Mouse (Mus musculus) small intestine, adult 2 months (tissue): ENCODE results near the gene Selenof. TPM values are rescaled to one million over a fixed set of nuclear protein-coding genes. Genes with fewer than 3 reads are reported as not detected.

Source experiments
- H3K27ac ChIP-seq: fragments of 200-500 bp; 2 replicates; pipeline ENCODE4 v1.5.1; 2012; ENCODE audit warnings: low read depth, low read length, control low read depth, inconsistent platforms; ENCODE audit not compliant: insufficient read depth
- H3K27me3 ChIP-seq: fragments of 200-500 bp; 2 replicates; pipeline ENCODE4 v1.6.1; 2012; ENCODE audit warnings: mild to moderate bottlenecking, moderate library complexity, low read length, inconsistent platforms; ENCODE audit not compliant: control insufficient read depth, insufficient read depth
- H3K36me3 ChIP-seq: fragments of 200-500 bp; 2 replicates; pipeline ENCODE4 v1.6.1; 2012; ENCODE audit warnings: mild to moderate bottlenecking, low read length, control low read depth, inconsistent platforms; ENCODE audit not compliant: control insufficient read depth, insufficient read depth
- H3K4me1 ChIP-seq: fragments of 200-500 bp; 2 replicates; pipeline ENCODE4 v1.6.1; 2012; ENCODE audit warnings: low read length, inconsistent platforms, mixed read lengths; ENCODE audit not compliant: control insufficient read depth, insufficient read depth, insufficient read length
- H3K4me3 ChIP-seq: fragments of 200-500 bp; 2 replicates; pipeline ENCODE4 v1.5.1; 2012; ENCODE audit warnings: low read depth, mild to moderate bottlenecking, control low read depth, inconsistent platforms, low read length, moderate library complexity
- CTCF ChIP-seq: fragments of 200-500 bp; IDR thresholded peaks from 2 replicates; pipeline ENCODE4 v1.5.1; 2012; ENCODE audit warnings: low read depth, mild to moderate bottlenecking, control low read depth, inconsistent platforms, low read length, moderate library complexity, mixed read lengths; ENCODE audit not compliant: insufficient replicate concordance, insufficient read length; ENCODE audit errors: extremely low read depth
- POLR2A ChIP-seq: fragments of 200-500 bp; IDR thresholded peaks from 2 replicates; pipeline ENCODE4 v1.6.1; 2012; ENCODE audit warnings: low read depth, mild to moderate bottlenecking, control low read depth, inconsistent platforms, low read length, moderate library complexity
- WGBS: fragments of 180-500 bp; shearing (Covaris S2); methylation state at CpG from one replicate; pipeline ENCODE4 v1.1.7; 2018; 5-methylcytosine and 5-hydroxymethylcytosine counted together
- polyA plus RNA-seq: library from polyadenylated mRNA; depleted of rRNA; stranded (reverse); fragments of >200 nt; gene quantifications from 2 replicates; pipeline ENCODE4 v1.2.3, GENCODE M21; 2012

Selenof gene
- polyA plus RNA-seq, 1 experiment: 74.2 TPM

GRCm38 (mm10) chr3:144563916-144564315 is 6.2 kb upstream of the Selenof start:
- H3K27me3 ChIP-seq: no peaks in the 10 kb centered on the region
- TF ChIP-seq CTCF (no peak), POLR2A (no peak)
- no peaks in the 10 kb centered on the region for H3K36me3 ChIP-seq
- H3K27ac ChIP-seq: no peak overlapping the region
- WGBS: 86% methylated on average over 7 of the region's 7 CpGs
- H3K4me3 ChIP-seq: no peak overlapping the region
- H3K4me1 ChIP-seq: no peaks in the 10 kb centered on the region

GRCm38 (mm10) chr3:144565212-144565611 is 4.9 kb upstream of the Selenof start:
- Histone ChIP-seq H3K4me1 (no peaks in the 10 kb centered on the region), H3K36me3 (no peaks in the 10 kb centered on the region), H3K4me3 (no peak overlapping the region), H3K27me3 (no peaks in the 10 kb centered on the region), H3K27ac (no peak overlapping the region)
- WGBS: 87% methylated on average over 7 of the region's 7 CpGs
- no peak for TF ChIP-seq POLR2A

GRCm38 (mm10) chr3:144568861-144569361 is 1.2 kb upstream of the Selenof start:
- Histone ChIP-seq H3K27me3 (no peaks in the 10 kb centered on the region), H3K36me3 (peaks cover 4% of the 10 kb centered on the region; the same call in 1 of the 2 replicates), H3K4me1 (peaks cover 9% of the 10 kb centered on the region; the same call in 1 of the 2 replicates), H3K4me3 (peak overlapping the region; percentile 87), H3K27ac (no peak overlapping the region)
- under 1% methylated on average over 21 of the region's 21 CpGs for WGBS
- no peak for TF ChIP-seq POLR2A
- TF ChIP-seq CTCF: no peak

DNA sequence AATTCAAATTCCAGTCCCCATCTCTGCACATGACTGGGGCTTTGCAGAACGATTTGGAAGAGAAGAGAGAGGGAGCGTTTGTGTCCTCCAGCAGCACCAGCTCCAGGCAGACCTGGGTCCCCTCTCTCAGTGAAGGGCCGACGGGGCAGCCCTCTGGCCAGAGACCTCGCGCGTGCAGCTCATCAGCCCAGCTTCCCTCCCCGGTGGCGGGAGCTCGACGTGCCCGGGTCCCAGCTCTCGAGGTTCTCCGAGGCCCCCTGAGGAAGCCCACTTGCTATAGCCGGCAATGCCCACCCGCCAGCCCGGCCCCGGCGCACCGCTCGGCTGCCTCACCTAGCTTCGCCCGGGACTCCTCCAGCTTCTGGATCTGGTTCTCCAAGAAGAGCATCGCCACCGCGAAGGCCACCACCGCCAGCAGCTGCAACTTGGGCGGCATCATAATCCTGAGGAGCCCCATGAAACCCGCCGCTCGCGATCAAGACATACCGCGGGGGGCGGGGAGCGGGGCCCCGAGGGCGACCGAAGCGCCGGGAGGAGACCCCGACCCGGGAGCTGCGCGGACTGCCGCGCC is 618 bp upstream of the Selenof start:
- Histone ChIP-seq H3K27me3 (no peaks in the 10 kb centered on the region), H3K36me3 (peaks cover 5% of the 10 kb centered on the region; the same call in 1 of the 2 replicates), H3K27ac (no peak overlapping the region), H3K4me1 (peaks cover 10% of the 10 kb centered on the region; the same call in 1 of the 2 replicates), H3K4me3 (peak overlapping the region; percentile 87)
- WGBS: under 1% methylated on average over 47 of the region's 47 CpGs
- TF ChIP-seq CTCF (no peak), POLR2A (no peak)

DNA sequence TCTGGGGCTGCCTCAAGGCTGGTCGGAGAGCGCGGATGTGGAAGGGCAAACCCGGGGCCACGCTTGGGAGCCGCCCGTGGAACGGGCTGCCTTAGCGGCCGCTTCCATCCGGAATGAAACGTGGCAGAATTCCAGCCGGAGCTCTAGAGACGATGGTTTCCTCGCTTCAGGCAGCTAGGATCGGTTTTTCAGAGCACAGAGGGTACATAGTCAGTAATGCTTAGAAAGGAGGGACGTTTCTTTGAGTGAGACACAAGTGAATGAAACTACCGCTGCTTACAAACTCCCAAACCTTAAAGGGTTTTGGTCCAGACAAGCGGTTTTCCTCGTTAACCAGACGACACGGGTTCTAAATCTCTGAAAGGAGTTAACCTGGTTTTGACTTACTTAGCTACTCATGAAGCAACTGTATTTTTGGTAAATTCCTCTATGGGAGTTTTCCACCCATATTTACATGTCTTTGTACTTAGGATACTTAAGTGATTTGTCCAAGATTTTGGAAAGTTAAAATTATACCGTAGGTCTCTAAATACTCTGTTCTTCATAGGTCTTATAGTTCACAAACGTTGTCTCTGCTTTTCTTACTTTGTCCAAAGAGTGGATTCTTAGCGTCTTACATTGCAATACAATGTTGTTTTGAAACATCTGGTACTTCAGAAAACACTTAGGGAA is 848 bp downstream of the Selenof start:
- Histone ChIP-seq H3K4me1 (peaks cover 10% of the 10 kb centered on the region; the same call in 1 of the 2 replicates), H3K27ac (peak overlapping the region; percentile 95), H3K36me3 (peaks cover 5% of the 10 kb centered on the region; the same call in 1 of the 2 replicates), H3K27me3 (no peaks in the 10 kb centered on the region), H3K4me3 (peak overlapping the region; percentile 86)
- TF ChIP-seq CTCF: no peak
- TF ChIP-seq POLR2A: no peak
- under 1% methylated on average over 25 of the region's 25 CpGs for WGBS

- no peak overlapping the region for H3K4me3 ChIP-seq
- WGBS: 84% methylated on average over 7 of the region's 7 CpGs
- TF ChIP-seq CTCF (no peak), POLR2A (no peak)
Observed at GRCm38 (mm10) chr3:144574256-144574655, 4.2 kb downstream of the Selenof start.

GRCm38 (mm10) chr3:144577366-144578340 is 7.5 kb downstream of the Selenof start:
- no peak for TF ChIP-seq POLR2A
- no peak for TF ChIP-seq CTCF
- H3K4me1 ChIP-seq: peaks cover 11% of the 10 kb centered on the region
- no peak overlapping the region for H3K4me3 ChIP-seq
- H3K27me3 ChIP-seq: no peaks in the 10 kb centered on the region
- peaks cover 23% of the 10 kb centered on the region for H3K36me3 ChIP-seq
- H3K27ac ChIP-seq: no peak overlapping the region
- WGBS: 47% methylated on average over 10 of the region's 10 CpGs

More at GRCm38 (mm10) chr3:144574256-144574655, 4.2 kb downstream of the Selenof start:
- peaks cover 11% of the 10 kb centered on the region; the same call in 1 of the 2 replicates for H3K4me1 ChIP-seq
- H3K27me3 ChIP-seq: no peaks in the 10 kb centered on the region
- peaks cover 16% of the 10 kb centered on the region for H3K36me3 ChIP-seq
- H3K27ac ChIP-seq: no peak overlapping the region
